Mouse (Mus musculus) layer of hippocampus, adult 9-10 months (tissue): ENCODE data around the gene Dcaf17.

Experiments used
- DNase-seq: peaks from one replicate; pipeline ENCODE4 v3.0.0; 2022; ENCODE audit warnings: low spot score

Gene Dcaf17

DNA sequence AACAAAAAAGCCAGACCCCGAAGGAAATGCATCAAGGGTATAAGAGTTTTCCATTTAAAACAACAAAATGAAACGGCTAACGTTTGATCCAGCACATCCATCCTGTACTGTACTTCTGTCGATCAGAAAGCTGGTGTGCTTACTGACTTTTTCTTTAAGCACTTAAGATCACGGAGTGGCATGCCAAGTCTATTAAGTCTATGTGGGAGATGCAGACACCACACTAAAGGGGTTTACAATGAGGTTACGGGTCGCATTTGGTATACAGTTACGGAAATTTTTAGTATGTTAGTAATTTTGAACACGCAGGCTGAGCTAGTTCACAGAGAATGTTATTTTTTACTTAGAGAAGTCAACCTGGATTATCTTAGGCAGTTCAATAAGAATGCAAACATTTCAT, 412 bp upstream of the Dcaf17 start:
- no peak for DNase-seq

- DNase-seq: no peak
Measured at GRCm38 (mm10) chr2:71056115-71056835, 1.1 kb downstream of the Dcaf17 start.

DNA sequence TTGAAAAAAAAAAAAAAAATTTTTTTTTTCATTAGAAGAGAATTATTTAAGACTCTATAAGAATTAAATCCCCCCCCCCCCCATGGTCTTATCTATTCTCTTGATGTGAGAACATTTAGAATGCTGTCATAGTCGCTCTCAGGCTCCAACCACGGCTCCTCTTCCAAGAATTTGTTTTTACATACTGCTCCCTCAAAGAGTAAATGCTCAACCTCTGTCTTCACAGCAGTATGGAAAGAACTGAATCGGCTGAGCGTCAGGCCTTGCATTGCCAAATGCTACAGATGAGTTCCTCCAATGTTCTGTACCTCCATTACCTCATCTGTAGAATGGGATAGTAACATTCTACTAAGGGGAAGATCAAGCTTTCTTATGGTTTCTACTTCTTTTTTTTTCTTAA, 16.5 kb downstream of the Dcaf17 start:
- DNase-seq: no peak

DNA sequence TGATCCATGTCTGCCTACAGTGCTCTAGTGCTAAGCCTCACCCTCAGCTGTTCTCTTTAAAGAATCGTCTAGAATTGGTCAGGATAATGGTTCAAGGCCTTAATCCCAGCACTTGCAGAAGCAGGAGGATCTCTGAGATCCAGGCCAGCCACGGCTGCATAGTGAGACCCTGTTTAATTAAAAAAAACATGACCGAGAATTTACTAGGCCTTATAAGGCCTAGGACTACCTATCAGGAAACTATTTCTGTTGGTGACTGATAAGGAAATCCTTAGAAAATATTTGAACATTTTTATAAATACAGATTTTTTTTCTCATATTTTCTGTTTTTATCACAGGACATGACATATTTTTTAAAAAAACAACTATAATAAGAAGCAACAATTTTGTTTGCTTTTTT, 18.2 kb downstream of the Dcaf17 start:
- DNase-seq: no peak

GRCm38 (mm10) chr2:71073828-71074227, 18.7 kb downstream of the Dcaf17 start:
- no peak for DNase-seq

DNA sequence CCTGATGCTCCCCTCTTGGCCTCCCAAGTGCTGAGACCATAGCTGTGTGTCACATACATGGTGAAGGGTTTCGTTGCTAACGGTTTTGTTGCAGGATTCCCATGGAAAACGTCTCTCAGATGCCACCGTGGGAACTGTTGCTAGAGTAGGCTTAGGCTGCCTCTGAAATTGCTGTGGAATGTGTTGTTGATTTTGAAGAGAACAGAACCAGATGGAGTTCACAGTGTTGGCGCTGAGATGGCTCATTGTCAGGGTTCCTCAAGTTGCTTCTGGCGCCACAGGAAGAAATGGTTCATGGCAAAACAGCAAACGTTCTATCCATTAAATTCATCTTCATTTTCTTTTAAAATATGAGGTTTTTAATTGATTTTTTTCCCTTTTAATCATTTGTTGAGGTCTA, 27.3 kb downstream of the Dcaf17 start:
- peak; percentile 48 for DNase-seq

DNA sequence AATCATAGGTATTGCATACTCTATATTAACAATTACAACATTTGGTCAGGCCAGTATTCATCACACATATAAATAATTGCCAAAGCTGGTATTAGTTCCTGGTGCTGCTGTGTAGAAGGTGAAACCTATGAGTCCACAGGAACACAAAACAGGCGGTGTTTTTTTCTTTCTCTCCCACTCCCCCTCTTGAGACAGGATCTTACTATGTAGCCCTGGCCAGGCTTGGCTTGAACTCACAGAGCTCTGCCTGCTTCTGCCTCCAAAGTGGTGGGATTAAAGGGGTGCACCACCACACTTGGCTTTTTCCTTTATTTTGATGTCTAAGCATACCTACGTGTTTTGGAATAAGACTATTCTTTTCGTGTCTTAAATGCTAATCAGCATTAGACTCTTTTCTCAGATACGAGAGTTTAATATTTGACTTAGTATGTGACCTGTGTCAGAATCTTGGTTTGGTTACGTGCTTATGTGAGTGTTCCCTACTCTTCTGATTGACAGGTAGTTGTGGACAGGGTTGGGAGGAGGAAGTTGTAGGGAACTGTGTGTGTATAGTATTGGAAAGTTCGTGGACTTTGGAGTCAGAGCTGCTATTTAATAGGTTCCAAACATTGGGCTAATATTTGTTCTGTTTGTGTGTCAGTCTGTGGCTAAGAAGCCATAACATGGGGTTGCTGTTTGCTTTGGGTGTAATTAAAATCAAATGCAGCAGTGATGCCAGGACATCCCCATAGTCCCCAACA, 28.5 kb downstream of the Dcaf17 start:
- no peak for DNase-seq

- DNase-seq: no peak
Measured at GRCm38 (mm10) chr2:71089766-71090165, 34.6 kb downstream of the Dcaf17 start.

DNA sequence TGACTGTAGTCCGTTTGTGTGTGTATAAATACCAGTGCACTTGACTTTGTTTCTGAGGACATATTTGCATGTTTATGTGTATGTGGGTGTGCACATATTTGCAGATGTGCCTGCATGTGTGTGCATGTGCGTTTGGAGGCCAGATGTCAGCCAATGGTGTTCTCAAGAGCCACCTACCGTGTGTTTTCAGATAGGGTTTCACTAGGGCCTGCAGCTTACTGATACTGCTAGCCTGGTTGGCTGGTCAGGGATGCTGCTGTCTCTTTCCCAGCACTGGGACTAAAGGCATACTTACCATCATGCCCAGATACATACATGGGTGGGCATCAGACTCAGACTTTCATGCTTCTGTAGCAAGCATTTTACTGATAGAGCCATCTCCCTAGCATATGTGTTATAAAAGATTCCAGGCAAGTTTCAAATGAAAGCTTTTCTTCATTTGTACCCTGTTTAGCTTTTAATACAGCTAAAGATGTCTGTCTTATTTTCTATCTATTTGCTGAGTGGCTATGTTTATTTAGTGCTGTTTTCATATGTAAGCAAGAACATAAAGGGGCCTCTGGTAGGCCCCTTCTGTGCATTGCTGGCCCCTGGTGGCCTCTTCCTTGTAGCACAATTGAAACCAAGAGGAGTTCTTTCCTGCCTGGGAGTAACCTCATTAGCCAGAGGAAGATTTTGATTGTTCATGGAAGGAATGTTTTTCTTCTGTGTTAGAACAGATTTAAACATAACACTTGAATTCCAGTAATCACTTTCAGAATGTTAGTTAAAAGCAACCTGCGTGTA, 35.7 kb downstream of the Dcaf17 start:
- DNase-seq: no peak

- no peak for DNase-seq
Measured at GRCm38 (mm10) chr2:71096170-71096569, 41.0 kb downstream of the Dcaf17 start.

GRCm38 (mm10) chr2:71102621-71103291, 47.6 kb downstream of the Dcaf17 start:
- DNase-seq: no peak

DNA sequence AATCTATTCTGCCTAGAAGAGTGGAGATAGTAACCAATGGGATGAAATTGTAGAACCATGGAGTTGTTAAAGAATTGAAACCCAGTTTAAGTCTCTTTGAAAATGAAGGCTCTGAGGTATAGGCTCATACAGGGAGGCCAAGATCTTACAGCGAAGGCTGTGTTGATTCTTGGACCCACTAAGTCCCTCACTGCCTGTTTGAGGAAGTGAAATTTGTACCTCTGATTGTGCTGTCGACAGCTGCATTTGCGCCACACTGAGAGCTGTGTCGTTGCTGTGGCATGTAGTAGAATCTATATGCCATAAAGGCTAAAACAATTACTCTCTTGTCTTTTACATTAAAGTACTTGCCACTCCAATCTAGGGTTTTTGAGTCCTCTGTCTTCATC, 48.2 kb downstream of the Dcaf17 start:
- no peak for DNase-seq

GRCm38 (mm10) chr2:71104696-71105095, 49.6 kb downstream of the Dcaf17 start:
- no peak for DNase-seq

- no peak for DNase-seq
Measured at GRCm38 (mm10) chr2:71105469-71106215, 50.5 kb downstream of the Dcaf17 start.

- DNase-seq: no peak
Measured at GRCm38 (mm10) chr2:71107225-71107624, 52.1 kb downstream of the Dcaf17 start.

GRCm38 (mm10) chr2:71108541-71108940, 53.4 kb downstream of the Dcaf17 start:
- no peak for DNase-seq

DNA sequence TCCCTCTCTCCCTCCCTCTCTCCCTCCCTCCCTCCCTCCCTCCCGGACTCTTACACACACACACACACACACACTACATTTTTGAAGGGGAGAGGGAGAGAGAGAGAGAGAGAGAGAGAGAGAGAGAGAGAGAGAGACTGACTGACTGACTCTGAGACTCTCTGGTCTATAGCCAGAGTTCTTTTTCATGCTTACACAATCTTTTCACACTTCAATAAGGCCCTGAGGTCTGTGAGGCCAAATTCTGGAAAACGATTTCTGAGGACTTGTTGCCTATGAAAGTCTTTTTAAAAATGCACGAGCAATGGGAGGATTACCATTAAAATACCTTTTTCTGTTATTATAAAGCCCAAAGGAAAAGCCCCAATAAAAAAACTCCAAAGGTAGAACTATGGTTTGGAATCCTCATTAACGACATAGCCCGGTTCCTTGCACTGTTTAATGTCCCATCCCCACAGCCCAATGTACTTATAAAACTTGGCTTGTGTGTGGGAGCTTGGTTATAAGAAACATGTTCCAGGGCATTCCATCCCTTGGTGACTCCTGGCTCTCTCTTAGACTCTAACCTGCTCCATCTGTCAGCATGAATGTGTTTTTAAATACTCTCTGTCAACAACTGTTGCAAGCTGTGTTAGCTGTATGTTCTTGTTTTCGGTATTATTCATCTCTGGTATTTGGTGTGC, 58.5 kb downstream of the Dcaf17 start:
- no peak for DNase-seq

GRCm38 (mm10) chr2:71116151-71116550, 61.0 kb downstream of the Dcaf17 start:
- no peak for DNase-seq

GRCm38 (mm10) chr2:71117797-71118708, 62.9 kb downstream of the Dcaf17 start, which contains the start of gene Cybrd1:
Cybrd1 (plus strand) TSS chr2:71117923.
- DNase-seq: no peak

DNA sequence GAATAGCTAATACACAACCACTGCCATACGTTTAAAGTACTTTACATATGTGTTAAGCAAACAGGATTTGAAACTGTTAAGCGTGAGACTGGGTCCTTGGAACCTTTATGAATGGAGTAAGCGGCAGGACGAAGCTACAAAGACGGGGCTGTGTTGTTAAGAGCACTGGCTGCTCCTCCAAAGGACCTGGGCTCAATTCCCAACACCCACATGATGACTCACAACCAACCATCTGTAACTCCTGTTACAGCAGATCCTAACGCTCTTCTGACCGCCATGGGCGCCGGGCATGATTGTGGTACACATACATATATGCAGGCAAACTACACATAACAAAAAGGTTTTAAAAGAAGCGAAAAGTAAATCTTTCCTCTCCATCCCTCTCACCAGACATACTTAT, 65.7 kb downstream of the Dcaf17 start:
- peak; percentile 50 for DNase-seq
